Mouse (Mus musculus) kidney, embryonic 16.5 days (tissue): ENCODE results near the gene Stk35. TPM values are rescaled to one million over a fixed set of nuclear protein-coding genes. Genes with fewer than 3 reads are reported as not detected.

Experiments
- ATAC-seq: fragments of 200-750 bp; cut with Nextera tagmentation; 2 replicates; pipeline ENCODE4 v1.8.0; 2017; ENCODE audit warnings: moderate TSS enrichment; ENCODE audit not compliant: low FRiP score, low TSS enrichment
- H3K27ac ChIP-seq: fragments of 300-500 bp; sonication (generic); 2 replicates; pipeline ENCODE4 v1.5.1; 2014; ENCODE audit warnings: low read length
- H3K27me3 ChIP-seq: fragments of 300-500 bp; sonication (generic); 2 replicates; pipeline ENCODE4 v1.6.1; 2014; ENCODE audit warnings: low read length, control low read depth, mixed read lengths; ENCODE audit not compliant: insufficient read depth
- H3K36me3 ChIP-seq: fragments of 300-500 bp; sonication (generic); 2 replicates; pipeline ENCODE4 v1.6.1; 2014; ENCODE audit warnings: low read length, control low read depth, mixed read lengths; ENCODE audit not compliant: insufficient read depth
- H3K4me1 ChIP-seq: fragments of 300-500 bp; sonication (generic); 2 replicates; pipeline ENCODE4 v1.6.1; 2014; ENCODE audit warnings: low read length, control low read depth, mixed read lengths; ENCODE audit not compliant: insufficient read depth
- H3K4me2 ChIP-seq: fragments of 300-500 bp; sonication (generic); replicated peaks from 2 replicates; pipeline ENCODE4 v1.6.1; 2014; ENCODE audit warnings: low read depth, low read length
- H3K4me3 ChIP-seq: fragments of 300-500 bp; sonication (generic); 2 replicates; pipeline ENCODE4 v1.5.1; 2014; ENCODE audit warnings: mild to moderate bottlenecking, low read length
- H3K9ac ChIP-seq: fragments of 300-500 bp; sonication (generic); replicated peaks from 2 replicates; pipeline ENCODE4 v1.6.1; 2014; ENCODE audit warnings: low read length
- H3K9me3 ChIP-seq: fragments of 300-500 bp; sonication (generic); 2 replicates; pipeline ENCODE4 v1.6.1; 2016; ENCODE audit warnings: low read length, control low read depth
- WGBS: fragments of 180-500 bp; shearing (Covaris S2); extraction: QIAGEN DNeasy Blood & Tissue Kit; methylation state at CpG from one replicate; pipeline ENCODE4 v1.1.7; 2014; 5-methylcytosine and 5-hydroxymethylcytosine counted together
- polyA plus RNA-seq: library from polyadenylated mRNA; unstranded; fragments of >200 nt; fragmentation: Nextera tagmentation; extraction: Ambion mirVana; gene quantifications from 2 replicates; pipeline ENCODE4 v1.2.1, GENCODE M21; 2015

Gene Stk35
- polyA plus RNA-seq, 1 experiment from 2014 or later, result 9.4 TPM

DNA sequence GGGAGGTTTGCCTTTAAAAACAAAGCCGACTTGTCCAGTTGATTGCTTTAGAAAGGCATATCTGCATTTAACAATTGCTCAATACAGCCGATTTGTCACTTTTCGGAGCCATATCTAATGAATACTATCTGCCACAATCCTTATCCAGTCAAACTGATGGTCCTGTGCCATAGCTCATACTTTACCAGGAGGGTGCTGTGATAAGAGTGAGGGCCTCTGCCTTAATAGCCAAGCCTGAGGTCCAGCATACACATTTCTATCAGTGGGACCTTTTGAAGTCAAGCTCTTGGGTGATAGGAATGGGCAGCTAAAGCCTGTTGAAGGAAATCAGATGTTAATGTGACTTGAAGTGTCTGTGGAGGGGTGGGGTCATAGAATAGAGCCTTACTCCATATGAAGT is 13.7 kb downstream of the Stk35 start:
- H3K4me3 ChIP-seq, result no peak overlapping the region
- WGBS, result 96% methylated on average over 3 of the region's 3 CpGs
- no peak overlapping the region for H3K27ac ChIP-seq
- no peaks in the 10 kb centered on the region for H3K9me3 ChIP-seq
- no peak overlapping the region for H3K4me2 ChIP-seq
- peaks cover 34% of the 10 kb centered on the region for H3K36me3 ChIP-seq
- H3K4me1 ChIP-seq, result no peaks in the 10 kb centered on the region
- no peaks in the 10 kb centered on the region for H3K27me3 ChIP-seq
- no peak overlapping the region for H3K9ac ChIP-seq
- ATAC-seq, result no peak

DNA sequence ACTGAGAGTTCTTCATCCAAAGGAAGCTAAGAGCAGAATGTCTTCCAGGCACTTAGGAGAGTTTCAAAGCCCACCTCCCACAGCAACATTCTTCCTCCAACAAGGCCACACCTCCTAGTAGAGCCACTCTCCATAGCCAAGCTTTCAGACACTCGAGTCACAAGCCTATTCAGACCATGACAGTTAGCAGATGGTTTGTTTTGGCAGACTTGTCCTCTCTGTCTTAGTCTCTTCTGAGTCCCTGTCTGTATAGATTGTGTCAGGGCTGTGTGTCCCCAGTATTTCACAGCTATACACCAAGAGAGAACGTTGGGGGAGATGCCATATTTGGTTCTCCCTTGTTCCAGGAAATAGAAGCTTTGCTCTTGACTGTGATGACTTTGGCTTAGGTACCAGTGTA is 14.8 kb downstream of the Stk35 start:
- H3K9me3 ChIP-seq, result no peaks in the 10 kb centered on the region
- peaks cover 26% of the 10 kb centered on the region for H3K36me3 ChIP-seq
- no peak for ATAC-seq
- no peak overlapping the region for H3K4me2 ChIP-seq
- no peak overlapping the region for H3K4me3 ChIP-seq
- WGBS, result 59% methylated on average over 2 of the region's 2 CpGs
- no peaks in the 10 kb centered on the region for H3K27me3 ChIP-seq
- H3K9ac ChIP-seq, result no peak overlapping the region
- H3K27ac ChIP-seq, result no peak overlapping the region
- no peaks in the 10 kb centered on the region for H3K4me1 ChIP-seq

DNA sequence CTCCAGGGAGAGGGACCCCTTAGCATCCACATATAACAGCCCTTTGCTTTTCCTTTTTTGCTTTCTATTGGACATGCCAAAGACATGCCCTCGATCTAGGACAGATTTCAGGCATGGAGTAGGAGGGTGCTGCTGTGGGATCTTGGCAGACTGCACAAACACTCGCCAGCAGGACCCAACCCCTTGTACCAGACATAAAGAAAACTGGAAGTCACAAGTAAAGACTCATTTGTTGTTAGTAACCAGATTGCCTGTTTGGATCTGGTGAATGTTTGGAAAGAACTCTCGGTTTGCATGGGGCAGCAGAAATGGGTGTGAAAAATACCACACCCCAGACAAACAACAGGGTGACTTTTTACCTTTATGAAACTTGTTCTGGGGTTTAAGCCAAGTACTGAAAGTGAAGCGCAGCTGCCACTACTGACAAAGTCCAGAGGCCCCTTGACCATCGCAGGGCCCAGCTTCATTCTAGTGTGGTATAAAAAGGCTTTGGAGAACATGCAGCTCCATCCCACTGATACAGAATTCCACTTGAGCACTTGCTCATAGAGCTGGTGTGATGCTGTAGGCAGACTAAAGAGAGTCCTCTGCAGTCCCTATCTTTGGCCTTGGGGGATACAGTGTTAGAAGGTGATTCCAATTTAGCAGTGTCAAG is 17.4 kb downstream of the Stk35 start:
- peaks cover 4% of the 10 kb centered on the region; the same call in 1 of the 2 replicates for H3K4me1 ChIP-seq
- no peaks in the 10 kb centered on the region for H3K9me3 ChIP-seq
- H3K36me3 ChIP-seq, result peaks cover 8% of the 10 kb centered on the region
- no peaks in the 10 kb centered on the region for H3K27me3 ChIP-seq
- ATAC-seq, result no peak
- no peak overlapping the region for H3K27ac ChIP-seq
- no peak overlapping the region for H3K9ac ChIP-seq
- H3K4me2 ChIP-seq, result no peak overlapping the region
- H3K4me3 ChIP-seq, result no peak overlapping the region
- WGBS, result 88% methylated on average over 5 of the region's 5 CpGs

DNA sequence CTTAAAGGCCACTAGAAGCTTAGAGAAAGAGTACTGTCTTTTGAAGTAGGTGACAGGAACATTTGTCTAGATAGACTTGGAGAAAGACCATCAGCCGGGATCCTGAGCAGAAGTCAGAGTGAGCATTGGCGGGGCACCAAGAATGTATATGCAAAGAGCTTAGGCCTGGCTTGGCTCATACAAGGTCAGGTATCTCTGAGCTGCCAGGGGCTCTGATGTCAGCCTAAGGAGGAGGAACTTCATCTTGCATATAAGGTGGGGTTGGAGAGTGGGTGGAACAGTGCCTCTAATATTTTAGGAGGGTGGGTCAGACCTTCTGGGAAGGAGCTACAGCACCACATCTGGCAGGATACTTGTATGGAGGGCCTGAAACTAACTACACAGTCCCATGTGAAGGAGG is 18.6 kb downstream of the Stk35 start:
- ATAC-seq, result no peak
- H3K9me3 ChIP-seq, result no peaks in the 10 kb centered on the region
- 89% methylated on average over 2 of the region's 2 CpGs for WGBS
- peaks cover 5% of the 10 kb centered on the region for H3K36me3 ChIP-seq
- peaks cover 4% of the 10 kb centered on the region; the same call in 1 of the 2 replicates for H3K4me1 ChIP-seq
- no peak overlapping the region for H3K4me2 ChIP-seq
- H3K4me3 ChIP-seq, result no peak overlapping the region
- H3K27ac ChIP-seq, result no peak overlapping the region
- no peaks in the 10 kb centered on the region for H3K27me3 ChIP-seq
- H3K9ac ChIP-seq, result no peak overlapping the region

DNA sequence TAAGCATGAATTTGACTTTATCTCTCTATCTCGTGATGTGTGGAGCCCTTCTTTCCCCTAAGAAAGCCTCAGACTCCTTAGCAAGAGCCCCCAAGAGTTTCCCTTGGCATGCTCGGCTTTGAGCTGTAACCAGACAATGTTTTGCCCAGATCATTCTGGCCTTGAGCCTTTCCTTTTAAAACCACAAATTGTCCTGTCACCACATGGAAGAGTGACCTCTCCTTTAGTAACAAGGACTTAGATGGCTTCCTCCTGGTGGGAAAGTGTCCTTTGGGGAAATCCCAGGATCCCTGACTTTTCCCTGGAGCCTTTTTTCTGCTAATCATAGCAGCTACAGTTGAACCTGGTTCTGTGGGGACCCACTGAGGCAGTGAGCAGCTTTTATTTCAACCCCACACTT is 19.2 kb downstream of the Stk35 start:
- peaks cover 4% of the 10 kb centered on the region; the same call in 1 of the 2 replicates for H3K4me1 ChIP-seq
- no peak overlapping the region for H3K4me2 ChIP-seq
- no peaks in the 10 kb centered on the region for H3K9me3 ChIP-seq
- no peaks in the 10 kb centered on the region for H3K27me3 ChIP-seq
- H3K9ac ChIP-seq, result no peak overlapping the region
- H3K27ac ChIP-seq, result no peak overlapping the region
- peaks cover 5% of the 10 kb centered on the region for H3K36me3 ChIP-seq
- ATAC-seq, result no peak
- no peak overlapping the region for H3K4me3 ChIP-seq
- 70% methylated on average over 2 of the region's 2 CpGs for WGBS

DNA sequence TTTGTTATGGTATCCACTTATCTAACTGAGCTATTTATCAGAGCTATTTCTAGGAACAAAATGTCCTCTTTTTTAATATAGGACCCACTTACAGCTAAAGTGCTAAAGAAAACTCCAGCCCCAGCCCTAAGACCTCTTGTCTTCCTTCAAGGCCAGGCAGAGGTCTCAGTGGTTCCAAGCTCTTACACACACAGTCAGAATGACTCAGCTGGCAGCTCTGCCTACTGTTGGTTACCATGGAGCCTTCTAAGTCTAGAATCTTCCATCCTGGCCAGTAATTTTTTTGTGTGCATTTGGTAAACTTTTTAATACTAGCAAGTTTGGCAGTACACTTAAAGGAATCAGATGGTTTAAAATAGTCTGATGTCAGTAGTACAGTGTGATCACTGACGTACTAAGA is 19.6 kb downstream of the Stk35 start:
- Histone ChIP-seq H3K9me3 (no peaks in the 10 kb centered on the region), H3K9ac (no peak overlapping the region), H3K36me3 (peaks cover 5% of the 10 kb centered on the region), H3K4me1 (peaks cover 4% of the 10 kb centered on the region; the same call in 1 of the 2 replicates), H3K4me2 (no peak overlapping the region), H3K27ac (no peak overlapping the region), H3K4me3 (no peak overlapping the region), H3K27me3 (no peaks in the 10 kb centered on the region)
- no peak for ATAC-seq
- 90% methylated on average over 1 of the region's 1 CpGs for WGBS

DNA sequence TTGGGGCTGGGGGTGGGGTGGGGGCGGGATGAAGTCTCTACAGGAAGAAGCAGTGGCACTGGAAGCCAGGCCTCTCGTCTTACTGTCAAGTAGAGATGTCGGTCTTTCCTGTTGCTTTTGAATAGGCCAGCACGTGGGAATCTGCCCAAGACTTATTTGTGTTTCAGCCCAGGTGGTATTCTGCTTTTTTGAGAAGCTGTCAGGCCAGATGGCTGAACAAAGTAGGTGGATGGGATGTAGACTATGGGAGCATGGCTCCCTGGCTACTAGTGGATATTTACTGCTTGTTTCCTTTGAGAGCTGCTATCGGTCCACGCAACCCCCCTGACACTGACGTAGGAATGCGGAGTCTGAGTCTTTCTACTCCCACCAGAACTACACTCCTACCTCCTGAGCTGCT is 20.7 kb downstream of the Stk35 start:
- H3K4me3 ChIP-seq, result no peak overlapping the region
- H3K9ac ChIP-seq, result no peak overlapping the region
- no peak overlapping the region for H3K27ac ChIP-seq
- H3K27me3 ChIP-seq, result no peaks in the 10 kb centered on the region
- no peak for ATAC-seq
- 60% methylated on average over 8 of the region's 8 CpGs for WGBS
- H3K36me3 ChIP-seq, result peaks cover 5% of the 10 kb centered on the region
- H3K9me3 ChIP-seq, result no peaks in the 10 kb centered on the region
- H3K4me2 ChIP-seq, result no peak overlapping the region
- peaks cover 4% of the 10 kb centered on the region; the same call in 1 of the 2 replicates for H3K4me1 ChIP-seq

DNA sequence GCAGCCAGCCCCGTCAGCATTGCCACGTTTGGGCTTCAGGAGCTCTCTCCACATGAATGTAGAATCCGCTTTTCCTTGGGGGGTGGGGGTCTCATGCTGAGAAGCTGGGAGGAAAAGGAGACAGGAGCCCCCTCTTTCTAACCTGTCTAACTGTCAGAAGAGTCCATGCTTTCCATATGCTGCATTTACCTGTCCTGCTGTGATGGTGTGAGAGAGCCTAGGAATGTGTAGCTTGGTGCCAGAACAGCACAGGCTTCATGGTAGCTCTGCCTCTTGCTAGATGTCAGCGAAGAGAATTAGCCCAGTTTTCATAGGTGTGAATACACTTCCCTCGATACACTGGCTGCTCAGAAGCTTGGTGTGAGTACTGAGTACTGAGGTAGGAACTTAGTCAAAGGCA is 21.3 kb downstream of the Stk35 start:
- no peak for ATAC-seq
- Histone ChIP-seq H3K4me3 (no peak overlapping the region), H3K9ac (no peak overlapping the region), H3K9me3 (no peaks in the 10 kb centered on the region), H3K36me3 (peaks cover 5% of the 10 kb centered on the region), H3K27ac (no peak overlapping the region), H3K27me3 (no peaks in the 10 kb centered on the region), H3K4me1 (peaks cover 4% of the 10 kb centered on the region; the same call in 1 of the 2 replicates), H3K4me2 (no peak overlapping the region)
- WGBS, result 79% methylated on average over 5 of the region's 5 CpGs

DNA sequence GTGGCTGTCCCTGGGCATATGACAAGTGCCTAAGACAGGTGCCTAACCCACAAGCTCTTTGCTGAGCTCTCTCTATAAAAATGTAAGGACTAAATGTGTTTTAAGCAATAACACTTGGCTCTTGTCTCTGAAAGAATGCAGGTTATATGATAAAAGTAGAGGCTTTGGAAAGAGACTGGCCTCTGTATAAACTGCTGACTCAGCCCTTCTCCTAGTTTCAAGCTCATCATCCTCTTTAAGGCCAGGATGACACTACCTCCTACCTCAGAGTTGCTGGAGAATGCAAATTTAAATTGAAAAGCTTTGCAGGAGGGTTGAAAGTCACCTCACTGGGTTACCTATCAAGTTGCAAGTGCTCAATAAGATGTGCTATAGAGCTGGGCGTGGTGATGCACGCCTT is 23.0 kb downstream of the Stk35 start:
- H3K4me1 ChIP-seq, result peaks cover 4% of the 10 kb centered on the region; the same call in 1 of the 2 replicates
- no peaks in the 10 kb centered on the region for H3K27me3 ChIP-seq
- ATAC-seq, result no peak
- no peak overlapping the region for H3K9ac ChIP-seq
- no peak overlapping the region for H3K4me3 ChIP-seq
- peaks cover 11% of the 10 kb centered on the region for H3K36me3 ChIP-seq
- WGBS, result 91% methylated on average over 2 of the region's 2 CpGs
- H3K9me3 ChIP-seq, result no peaks in the 10 kb centered on the region
- no peak overlapping the region for H3K4me2 ChIP-seq
- no peak overlapping the region for H3K27ac ChIP-seq

DNA sequence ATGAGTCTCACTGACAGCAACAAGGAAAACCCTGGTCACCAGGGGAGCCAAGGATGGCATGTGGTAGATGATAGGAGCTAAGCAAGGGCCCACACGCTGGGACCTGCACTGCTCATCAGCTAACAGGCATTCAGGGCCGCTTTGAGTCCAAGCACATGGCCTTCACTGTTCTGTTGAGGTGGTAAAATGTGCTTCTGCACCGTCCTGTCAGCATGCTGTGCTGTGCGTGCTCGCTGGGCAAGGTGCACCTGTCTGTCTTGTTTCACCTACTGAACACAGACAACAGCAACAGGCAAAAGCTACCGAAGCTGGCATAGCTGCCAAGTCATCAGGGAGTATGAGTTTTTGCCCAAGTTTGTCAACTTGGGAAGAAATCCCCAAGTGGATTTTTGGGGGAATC is 23.9 kb downstream of the Stk35 start:
- Histone ChIP-seq H3K4me2 (no peak overlapping the region), H3K9ac (no peak overlapping the region), H3K27me3 (no peaks in the 10 kb centered on the region), H3K9me3 (no peaks in the 10 kb centered on the region), H3K4me1 (peaks cover 4% of the 10 kb centered on the region; the same call in 1 of the 2 replicates), H3K27ac (no peak overlapping the region), H3K4me3 (no peak overlapping the region), H3K36me3 (peaks cover 21% of the 10 kb centered on the region)
- no peak for ATAC-seq
- 97% methylated on average over 6 of the region's 6 CpGs for WGBS
